Mouse (Mus musculus): ENCODE results near the gene Rfx7.

DNA sequence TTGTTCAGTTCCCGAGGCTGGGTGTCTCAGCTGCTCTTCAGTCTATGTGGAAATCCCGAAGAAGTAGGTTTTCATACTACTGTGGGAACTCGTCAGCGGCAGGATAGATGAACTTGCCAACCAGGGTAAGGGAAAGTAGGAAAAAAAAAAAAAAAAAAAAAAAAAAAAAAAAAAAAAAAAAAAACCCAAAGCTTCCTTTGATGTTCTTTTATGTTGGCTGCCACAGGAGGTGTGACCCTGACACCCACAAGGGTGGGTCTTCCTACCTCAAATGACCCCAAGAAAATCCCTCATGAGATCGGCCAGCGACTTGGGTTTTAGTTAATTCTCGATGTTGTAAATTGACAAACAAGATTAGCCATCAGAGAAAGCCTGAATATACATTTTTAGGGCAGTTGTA lies 104.5 kb downstream of the Rfx7 start:
- TF ChIP-seq CTCF (conservative IDR thresholded peaks at IDR 0.05; ENCODE audit: insufficient read depth, insufficient read length, low read depth, low read length), result no peak
- TF ChIP-seq POLR2A (IDR thresholded peaks at IDR 0.05; ENCODE audit: low read depth, low read length), result no peak
